12 mouse cellular contexts compared by ENCODE assay signal in the genomic region with DNA sequence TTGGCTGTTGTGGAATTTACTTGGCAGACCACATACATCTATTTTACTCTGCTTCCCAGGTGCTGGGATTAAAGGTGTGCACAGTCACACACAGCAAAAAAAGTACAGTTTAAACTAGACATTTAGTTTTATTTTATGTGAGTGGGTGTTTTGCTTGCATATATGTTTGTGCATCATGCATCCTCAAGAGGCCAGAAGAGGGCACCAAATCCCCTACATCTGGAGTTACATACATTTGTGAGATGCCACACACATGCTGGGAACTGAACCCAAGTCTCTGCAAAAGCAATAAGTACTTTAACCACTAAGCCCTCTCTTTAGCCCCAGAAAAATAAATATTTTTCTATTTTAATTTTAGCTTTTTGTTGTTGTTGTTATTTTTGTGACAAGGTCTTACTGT.
DNase-seq lines count a peak whose midpoint lies in the region; ATAC-seq and TF ChIP-seq lines count a peak whose summit lies in the region.
"Had no signal": no experiment of that assay in that cellular context is flagged by ENCODE, and none has a peak within 500 bp of the region (broad histone marks: within the 10 kb centered on the region; RNA-seq: fewer than 3 reads in every experiment).

No protein-coding gene starts in this region.

- peak; percentile 8; the same call in 1 of the 2 replicates for TF ChIP-seq CTCF in gastrocnemius, adult 2 months (IDR thresholded peaks at IDR 0.05)

- intact Hi-C loops in gastrocnemius, adult 2 months (cut with DNase I), result no loop called here
- intact Hi-C loops in gastrocnemius, postnatal 14 days (cut with DNase I; ENCODE audit: low total_unique reads), result no loop called here
- intact Hi-C loops in left cerebral cortex, postnatal 10 days (cut with DNase I), result no loop called here

- no peak overlapping the region for H3K27ac ChIP-seq in gastrocnemius, adult 2 months

- no peak overlapping the region for H3K4me3 ChIP-seq in gastrocnemius, adult 2 months

- no peak for ATAC-seq in monocyte, adult 5-6 weeks (replicated peaks; ENCODE audit: insufficient number of reproducible peaks, low FRiP score, low TSS enrichment, poor library complexity, severe bottlenecking)
- ATAC-seq: midbrain, embryonic 16.5 days had no signal

- DNase-seq in gastrocnemius, adult 2 months, result no peak
- DNase-seq in gastrocnemius, postnatal 14 days, result no peak
- peak; percentile 21 for DNase-seq in lung, postnatal 36 days
- DNase-seq in lung, postnatal 10 days, result no peak
- DNase-seq in ZHBTc4 (ENCODE audit: low read depth, low spot score), result peak; percentile 39
- DNase-seq in thymus, postnatal 14 days, result peak; percentile 24
- no peak for DNase-seq in left cerebral cortex, postnatal 10 days (ENCODE audit: extremely low spot score in 1 of 2, low spot score in 2 of 2)
- DNase-seq: adrenal gland, postnatal 25 days; gastrocnemius, postnatal 10 days; heart, postnatal 10 days had no signal

Comparison
In these comparisons a context has a peak if more than half of its experiments do, and no peak if none do; other contexts are left out.
1. DNase-seq: peak in lung, postnatal 36 days (single experiment), ZHBTc4 (single experiment) and thymus, postnatal 14 days (single experiment); none in gastrocnemius, adult 2 months (single experiment), gastrocnemius, postnatal 14 days (single experiment), lung, postnatal 10 days (single experiment) and left cerebral cortex, postnatal 10 days (0 of 2).